Mouse (Mus musculus) stomach, embryonic 15.5 days (tissue): ENCODE measurements around the gene Ralgps1. TPM values are rescaled to one million over a fixed set of nuclear protein-coding genes. Genes with fewer than 3 reads are reported as not detected.

Source experiments
- ATAC-seq: fragments of 200-750 bp; cut with Nextera tagmentation; 2 replicates; pipeline ENCODE4 v1.8.0; 2017; ENCODE audit warnings: low read depth, moderate number of reproducible peaks, moderate TSS enrichment; ENCODE audit not compliant: insufficient read depth, low FRiP score
- H3K27ac ChIP-seq: fragments of 300-500 bp; sonication (generic); 2 replicates; pipeline ENCODE4 v1.5.1; 2015; ENCODE audit warnings: mild to moderate bottlenecking, inconsistent platforms
- H3K27me3 ChIP-seq: fragments of 300-500 bp; sonication (generic); replicated peaks from 2 replicates; pipeline ENCODE4 v1.6.1; 2015; ENCODE audit warnings: inconsistent platforms
- H3K36me3 ChIP-seq: fragments of 300-500 bp; sonication (generic); 2 replicates; pipeline ENCODE4 v1.6.1; 2015; ENCODE audit warnings: inconsistent platforms
- H3K4me1 ChIP-seq: fragments of 300-500 bp; sonication (generic); 2 replicates; pipeline ENCODE4 v1.6.1; 2015; ENCODE audit warnings: inconsistent platforms
- H3K4me2 ChIP-seq: fragments of 300-500 bp; sonication (generic); 2 replicates; pipeline ENCODE4 v1.6.1; 2015; ENCODE audit warnings: mild to moderate bottlenecking, inconsistent platforms
- H3K4me3 ChIP-seq: fragments of 300-500 bp; sonication (generic); replicated peaks from 2 replicates; pipeline ENCODE4 v1.5.1; 2015; ENCODE audit warnings: inconsistent platforms
- H3K9ac ChIP-seq: fragments of 300-500 bp; sonication (generic); 2 replicates; pipeline ENCODE4 v1.6.1; 2015; ENCODE audit warnings: inconsistent platforms
- H3K9me3 ChIP-seq: fragments of 300-500 bp; sonication (generic); 2 replicates; pipeline ENCODE4 v1.6.1; 2016; ENCODE audit warnings: inconsistent platforms
- WGBS: fragments of 180-500 bp; shearing (Covaris S2); methylation state at CpG from one replicate; pipeline ENCODE4 v1.1.7; 2015; 5-methylcytosine and 5-hydroxymethylcytosine counted together
- polyA plus RNA-seq: library from polyadenylated mRNA; unstranded; fragments of >200 nt; fragmentation: Nextera tagmentation; extraction: Ambion mirVana; gene quantifications from 2 replicates; pipeline ENCODE4 v1.2.1, GENCODE M21; 2015

Gene Ralgps1
- polyA plus RNA-seq, 1 experiment from 2014 or later = 6.2 TPM

- no peak overlapping the region for H3K9ac ChIP-seq
- peaks cover 27% of the 10 kb centered on the region for H3K4me1 ChIP-seq
- no peaks in the 10 kb centered on the region for H3K27me3 ChIP-seq
- H3K9me3 ChIP-seq = no peaks in the 10 kb centered on the region
- no peak overlapping the region for H3K4me2 ChIP-seq
- H3K4me3 ChIP-seq = no peak overlapping the region
- 40% methylated on average over 12 of the region's 12 CpGs for WGBS
- H3K36me3 ChIP-seq = no peaks in the 10 kb centered on the region
- ATAC-seq = peak; percentile 34; the same call in 1 of the 2 replicates
- peak overlapping the region; percentile 62 for H3K27ac ChIP-seq
Observed at GRCm38 (mm10) chr2:33177443-33178242, 193.6 kb downstream of the Ralgps1 start.

- H3K27ac ChIP-seq = no peak overlapping the region; the same call in 1 of the 2 replicates
- no peak for ATAC-seq
- H3K27me3 ChIP-seq = no peaks in the 10 kb centered on the region
- no peak overlapping the region for H3K9ac ChIP-seq
- no peak overlapping the region for H3K4me2 ChIP-seq
- no peaks in the 10 kb centered on the region for H3K36me3 ChIP-seq
- WGBS = 40% methylated on average over 2 of the region's 2 CpGs
- H3K4me3 ChIP-seq = no peak overlapping the region
- no peaks in the 10 kb centered on the region for H3K9me3 ChIP-seq
- H3K4me1 ChIP-seq = peaks cover 27% of the 10 kb centered on the region
Observed at GRCm38 (mm10) chr2:33176921-33177320, 194.4 kb downstream of the Ralgps1 start.

- Histone ChIP-seq H3K4me1 (peaks cover 27% of the 10 kb centered on the region), H3K9me3 (no peaks in the 10 kb centered on the region), H3K4me3 (no peak overlapping the region), H3K27ac (no peak overlapping the region), H3K4me2 (no peak overlapping the region), H3K27me3 (no peaks in the 10 kb centered on the region), H3K36me3 (no peaks in the 10 kb centered on the region), H3K9ac (no peak overlapping the region)
- WGBS = 63% methylated on average over 7 of the region's 7 CpGs
- ATAC-seq = no peak
Observed at GRCm38 (mm10) chr2:33176516-33176915, 194.8 kb downstream of the Ralgps1 start.

- no peak overlapping the region for H3K9ac ChIP-seq
- H3K4me2 ChIP-seq = no peak overlapping the region
- no peaks in the 10 kb centered on the region for H3K36me3 ChIP-seq
- ATAC-seq = no peak
- no peak overlapping the region for H3K27ac ChIP-seq
- H3K27me3 ChIP-seq = no peaks in the 10 kb centered on the region
- no peaks in the 10 kb centered on the region for H3K9me3 ChIP-seq
- peaks cover 12% of the 10 kb centered on the region for H3K4me1 ChIP-seq
- 90% methylated on average over 7 of the region's 7 CpGs for WGBS
- no peak overlapping the region for H3K4me3 ChIP-seq
Observed at GRCm38 (mm10) chr2:33173686-33174085, 197.6 kb downstream of the Ralgps1 start.

GRCm38 (mm10) chr2:33173126-33173525 lies 198.2 kb downstream of the Ralgps1 start:
- H3K27ac ChIP-seq = no peak overlapping the region
- no peak overlapping the region for H3K9ac ChIP-seq
- H3K9me3 ChIP-seq = no peaks in the 10 kb centered on the region
- H3K36me3 ChIP-seq = no peaks in the 10 kb centered on the region
- no peak for ATAC-seq
- H3K27me3 ChIP-seq = no peaks in the 10 kb centered on the region
- 78% methylated on average over 10 of the region's 10 CpGs for WGBS
- H3K4me3 ChIP-seq = no peak overlapping the region
- no peak overlapping the region for H3K4me2 ChIP-seq
- H3K4me1 ChIP-seq = peaks cover 9% of the 10 kb centered on the region

- H3K4me3 ChIP-seq = no peak overlapping the region
- H3K27me3 ChIP-seq = no peaks in the 10 kb centered on the region
- H3K27ac ChIP-seq = no peak overlapping the region
- no peak overlapping the region for H3K4me2 ChIP-seq
- no peak overlapping the region for H3K9ac ChIP-seq
- H3K4me1 ChIP-seq = peaks cover 9% of the 10 kb centered on the region; the same call in 1 of the 2 replicates
- WGBS = 57% methylated on average over 10 of the region's 10 CpGs
- peak; percentile 43; the same call in 1 of the 2 replicates for ATAC-seq
- no peaks in the 10 kb centered on the region for H3K9me3 ChIP-seq
- no peaks in the 10 kb centered on the region for H3K36me3 ChIP-seq
Observed at GRCm38 (mm10) chr2:33170777-33171565, 200.3 kb downstream of the Ralgps1 start.

- 75% methylated on average over 6 of the region's 6 CpGs for WGBS
- Histone ChIP-seq H3K9me3 (no peaks in the 10 kb centered on the region), H3K36me3 (no peaks in the 10 kb centered on the region), H3K4me1 (peaks cover 19% of the 10 kb centered on the region), H3K9ac (no peak overlapping the region), H3K4me2 (no peak overlapping the region), H3K27ac (no peak overlapping the region), H3K27me3 (no peaks in the 10 kb centered on the region), H3K4me3 (no peak overlapping the region)
- ATAC-seq = no peak
Observed at GRCm38 (mm10) chr2:33169445-33169844, 201.8 kb downstream of the Ralgps1 start.

GRCm38 (mm10) chr2:33167060-33167459 lies 204.2 kb downstream of the Ralgps1 start:
- no peak overlapping the region for H3K4me2 ChIP-seq
- WGBS = 73% methylated on average over 3 of the region's 3 CpGs
- no peaks in the 10 kb centered on the region for H3K27me3 ChIP-seq
- no peak overlapping the region for H3K4me3 ChIP-seq
- no peak overlapping the region for H3K9ac ChIP-seq
- no peaks in the 10 kb centered on the region for H3K36me3 ChIP-seq
- peaks cover 19% of the 10 kb centered on the region for H3K4me1 ChIP-seq
- H3K27ac ChIP-seq = no peak overlapping the region
- ATAC-seq = no peak
- H3K9me3 ChIP-seq = no peaks in the 10 kb centered on the region

GRCm38 (mm10) chr2:33165710-33166374 lies 205.4 kb downstream of the Ralgps1 start:
- no peak overlapping the region for H3K4me2 ChIP-seq
- H3K27me3 ChIP-seq = no peaks in the 10 kb centered on the region
- peaks cover 19% of the 10 kb centered on the region for H3K4me1 ChIP-seq
- H3K27ac ChIP-seq = peak overlapping the region; percentile 67
- ATAC-seq = peak; percentile 34; the same call in 1 of the 2 replicates
- no peaks in the 10 kb centered on the region for H3K9me3 ChIP-seq
- no peaks in the 10 kb centered on the region for H3K36me3 ChIP-seq
- 24% methylated on average over 7 of the region's 7 CpGs for WGBS
- H3K9ac ChIP-seq = no peak overlapping the region
- H3K4me3 ChIP-seq = no peak overlapping the region

- Histone ChIP-seq H3K9me3 (no peaks in the 10 kb centered on the region), H3K4me1 (peaks cover 17% of the 10 kb centered on the region), H3K9ac (no peak overlapping the region), H3K36me3 (no peaks in the 10 kb centered on the region), H3K4me3 (no peak overlapping the region), H3K27ac (peak overlapping the region; percentile 67), H3K4me2 (no peak overlapping the region), H3K27me3 (no peaks in the 10 kb centered on the region)
- 47% methylated on average over 4 of the region's 4 CpGs for WGBS
- ATAC-seq = no peak
Observed at GRCm38 (mm10) chr2:33165229-33165628, 206.1 kb downstream of the Ralgps1 start.

- WGBS = 46% methylated on average over 3 of the region's 3 CpGs
- H3K27me3 ChIP-seq = no peaks in the 10 kb centered on the region
- H3K36me3 ChIP-seq = no peaks in the 10 kb centered on the region
- no peak overlapping the region for H3K9ac ChIP-seq
- no peak overlapping the region for H3K4me3 ChIP-seq
- peaks cover 17% of the 10 kb centered on the region for H3K4me1 ChIP-seq
- H3K27ac ChIP-seq = peak overlapping the region; percentile 67
- no peaks in the 10 kb centered on the region for H3K9me3 ChIP-seq
- no peak for ATAC-seq
- no peak overlapping the region for H3K4me2 ChIP-seq
Observed at GRCm38 (mm10) chr2:33164646-33165045, 206.6 kb downstream of the Ralgps1 start.
